Mouse (Mus musculus): Measurements from ENCODE around the gene Pcnt. TPM values are rescaled to one million over a fixed set of nuclear protein-coding genes. Genes with fewer than 3 reads are reported as not detected.

The Pcnt gene
- total RNA-seq (2023), result 10 to 100 TPM; 68.2 to 73.3 TPM

GRCm38 (mm10) chr10:76442178-76443088 lies at the start of gene Pcnt:
TSS of gene Pcnt (minus strand) at chr10:76442786.

GRCm38 (mm10) chr10:76468203-76469162 lies 25.9 kb upstream of the Pcnt start, which contains the start of the genes Mcm3ap and Ybey:
TSS of gene Mcm3ap (plus strand) at chr10:76468927.
TSS of gene Ybey (minus strand) at chr10:76469114.

GRCm38 (mm10) chr10:76448851-76449250 lies 6.3 kb upstream of the Pcnt start, which contains the start of gene 2610028H24Rik:
TSS of gene 2610028H24Rik (plus strand) at chr10:76449081.

GRCm38 (mm10) chr10:76440281-76440680 lies 2.3 kb downstream of the Pcnt start, which contains the start of gene AC141477.1:
TSS of gene AC141477.1 (minus strand) at chr10:76440444.

GRCm38 (mm10) chr10:76344711-76345539 lies 97.7 kb downstream of the Pcnt start, which contains the start of gene Dip2a:
TSS of gene Dip2a (minus strand) at chr10:76345291.

Other genes with a start within 250 kb of the Pcnt start
- gene Prmt2, start 204.9 kb downstream of the Pcnt start, total RNA-seq (2023), result 10 to 100 TPM; 12.0 to 13.2 TPM
- gene S100b, start 188.9 kb downstream of the Pcnt start, total RNA-seq (2023), result not detected
- 1 to 10 TPM; 4.7 to 5.5 TPM for gene Dip2a, start 97.5 kb downstream of the Pcnt start, total RNA-seq (2023)
- 10 to 100 TPM; 19.6 to 29.2 TPM for gene AC141477.1, start 2.3 kb downstream of the Pcnt start, total RNA-seq (2023)
- gene 2610028H24Rik, start 6.3 kb upstream of the Pcnt start, total RNA-seq (2023), result not detected
- gene Mcm3ap, start 26.1 kb upstream of the Pcnt start, total RNA-seq (2023), result 10 to 100 TPM; 66.1 to 75.6 TPM
- 1 to 10 TPM; 1.5 to 1.9 TPM for gene Ybey, start 26.3 kb upstream of the Pcnt start, total RNA-seq (2023)
- 10 to 100 TPM; 33.6 to 41.8 TPM for gene Lss, start 88.8 kb upstream of the Pcnt start, total RNA-seq (2023)
- 1 to 10 TPM in 1 of 2 experiments, not detected in 1; 1.3 TPM for gene Spatc1l, start 119.5 kb upstream of the Pcnt start, total RNA-seq (2023)
- gene Ftcd, start 132.9 kb upstream of the Pcnt start, total RNA-seq (2023), result not detected
- not detected for gene Col6a2, start 180.8 kb upstream of the Pcnt start, total RNA-seq (2023)

Data from T-cell, adult 66 days (primary cell).